Mouse (Mus musculus) adipocyte (in vitro differentiated cells): ENCODE data around the gene Iqgap2.

ENCODE experiments used
- DNase-seq: peaks from one replicate; pipeline ENCODE4 v3.0.0-alpha.2; 2016; ENCODE audit warnings: low spot score

Iqgap2 gene

DNA sequence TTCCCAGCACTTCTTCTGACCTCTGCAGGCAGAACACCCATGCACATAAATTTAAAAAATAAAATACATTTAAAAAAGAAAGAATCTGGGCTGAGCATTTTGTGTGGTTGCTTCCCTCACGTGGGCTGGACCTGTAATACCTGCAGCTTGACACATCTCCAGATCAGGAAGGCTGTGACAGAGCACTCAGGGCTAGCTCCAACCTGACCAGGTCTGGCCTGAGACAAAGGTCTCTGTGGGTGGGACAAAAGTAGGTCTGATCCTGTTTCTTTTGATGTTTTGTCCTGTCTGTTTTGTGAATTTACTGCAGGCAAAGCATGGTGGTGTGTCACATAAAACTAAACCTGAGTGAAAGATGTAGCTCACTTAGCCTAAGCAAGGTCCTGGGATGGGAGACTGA, 309.9 kb downstream of the Iqgap2 start:
- DNase-seq: no peak

DNA sequence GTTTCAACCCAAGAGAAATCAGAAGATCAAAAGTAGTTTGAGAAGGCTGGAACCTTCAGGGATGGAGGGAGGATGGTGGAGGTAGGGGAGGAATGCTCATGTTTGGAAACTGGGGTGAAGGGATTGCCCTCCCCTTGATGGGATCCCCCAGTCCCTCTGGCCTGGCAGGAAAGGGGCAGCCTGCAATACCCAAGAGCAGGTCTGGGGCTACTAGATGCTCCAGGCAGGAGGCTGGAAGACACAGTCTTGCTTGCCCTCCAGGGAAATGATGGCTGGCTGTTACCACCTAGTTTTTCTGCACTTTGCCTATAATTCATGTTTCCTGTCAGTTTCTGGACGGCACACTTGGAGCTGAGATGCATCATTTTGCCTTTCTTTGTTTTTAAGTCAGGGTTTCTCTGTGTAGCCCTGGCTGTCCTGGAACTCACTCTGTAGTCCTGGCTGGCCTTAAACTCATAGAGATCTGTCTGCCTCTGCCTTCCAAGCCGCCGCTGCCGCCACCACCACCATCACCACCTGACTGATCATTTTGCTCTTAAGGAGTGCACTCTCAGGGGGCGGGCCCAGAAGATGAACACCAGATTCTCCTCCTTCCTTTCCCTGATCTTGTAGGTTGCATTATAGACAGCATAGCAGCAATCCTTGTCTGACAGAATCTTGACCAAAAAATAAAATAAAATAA, 313.6 kb downstream of the Iqgap2 start:
- DNase-seq: no peak
